Mouse (Mus musculus) MEL-GATA-1-ER (cell line): ENCODE measurements around the gene Mapk9.

Experiments
- DNase-seq: peaks from one replicate; pipeline ENCODE4 v3.0.0-alpha.2; 2012; ENCODE audit warnings: low read depth; ENCODE audit errors: extremely low read depth

Gene Mapk9

GRCm38 (mm10) chr11:49891993-49892392, 45.4 kb downstream of the Mapk9 start:
- no peak for DNase-seq

GRCm38 (mm10) chr11:49893806-49894205, 47.3 kb downstream of the Mapk9 start:
- DNase-seq: no peak

- no peak for DNase-seq
Observed at GRCm38 (mm10) chr11:49895966-49896590, 49.5 kb downstream of the Mapk9 start.

GRCm38 (mm10) chr11:49900043-49900442, 53.5 kb downstream of the Mapk9 start:
- peak; percentile 60 for DNase-seq

GRCm38 (mm10) chr11:49900962-49901658, 54.6 kb downstream of the Mapk9 start:
- no peak for DNase-seq

GRCm38 (mm10) chr11:49901659-49902458, 55.3 kb downstream of the Mapk9 start, which contains the start of gene Rasgef1c:
Gene Rasgef1c, plus strand, starts transcription at chr11:49901835.
- no peak for DNase-seq

GRCm38 (mm10) chr11:49903333-49903732, 56.8 kb downstream of the Mapk9 start:
- DNase-seq: no peak

GRCm38 (mm10) chr11:49918521-49919180, 72.1 kb downstream of the Mapk9 start:
- DNase-seq: no peak

GRCm38 (mm10) chr11:49919304-49919703, 72.8 kb downstream of the Mapk9 start:
- DNase-seq: peak; percentile 86

GRCm38 (mm10) chr11:49923539-49923938, 77.0 kb downstream of the Mapk9 start:
- no peak for DNase-seq

- DNase-seq: no peak
Observed at GRCm38 (mm10) chr11:49926183-49926582, 79.6 kb downstream of the Mapk9 start.

- DNase-seq: no peak
Observed at GRCm38 (mm10) chr11:49927169-49927568, 80.6 kb downstream of the Mapk9 start.

GRCm38 (mm10) chr11:49927670-49928069, 81.1 kb downstream of the Mapk9 start:
- no peak for DNase-seq

GRCm38 (mm10) chr11:49931037-49931625, 84.6 kb downstream of the Mapk9 start:
- no peak for DNase-seq

- DNase-seq: no peak
Observed at GRCm38 (mm10) chr11:49931853-49932252, 85.3 kb downstream of the Mapk9 start.

GRCm38 (mm10) chr11:49933811-49934210, 87.3 kb downstream of the Mapk9 start:
- no peak for DNase-seq

GRCm38 (mm10) chr11:49934322-49934721, 87.8 kb downstream of the Mapk9 start:
- no peak for DNase-seq
